Mouse (Mus musculus): ENCODE measurements at regions not wholly inside any gene's neighbourhood (a gene's known extent, or its start where the extent isn't known, plus 50 kb on each side); places are given as distances from the start of the nearest gene placed in this dataset.

- H3K9me3 ChIP-seq (replicated peaks; ENCODE audit: control insufficient read depth, low read length) = 0 out of 2 replicates have a peak, but pooled peaks cover 3% of the 10 kb centered on the region
- no peaks in the 10 kb centered on the region for H3K27me3 ChIP-seq (ENCODE audit: control insufficient read depth, insufficient read depth, low read length)
- H3K9ac ChIP-seq (ENCODE audit: low read length) = no peak overlapping the region
- WGBS = 77% methylated on average over 4 of the region's 4 CpGs
- no peak overlapping the region for H3K4me2 ChIP-seq (ENCODE audit: low read depth, low read length)
- no peak for ATAC-seq (replicated peaks; ENCODE audit: extremely low read depth, insufficient read depth, low FRiP score)
- no peak overlapping the region for H3K27ac ChIP-seq (ENCODE audit: low read length)
- H3K4me1 ChIP-seq (ENCODE audit: control insufficient read depth, insufficient read depth, low read length) = no peaks in the 10 kb centered on the region
- no peaks in the 10 kb centered on the region for H3K36me3 ChIP-seq (ENCODE audit: control insufficient read depth, insufficient read depth)
- H3K4me3 ChIP-seq (ENCODE audit: low read length) = no peak overlapping the region
Measured at GRCm38 (mm10) chr11:33061570-33061969, 85.6 kb downstream of the Fgf18 start.

DNA sequence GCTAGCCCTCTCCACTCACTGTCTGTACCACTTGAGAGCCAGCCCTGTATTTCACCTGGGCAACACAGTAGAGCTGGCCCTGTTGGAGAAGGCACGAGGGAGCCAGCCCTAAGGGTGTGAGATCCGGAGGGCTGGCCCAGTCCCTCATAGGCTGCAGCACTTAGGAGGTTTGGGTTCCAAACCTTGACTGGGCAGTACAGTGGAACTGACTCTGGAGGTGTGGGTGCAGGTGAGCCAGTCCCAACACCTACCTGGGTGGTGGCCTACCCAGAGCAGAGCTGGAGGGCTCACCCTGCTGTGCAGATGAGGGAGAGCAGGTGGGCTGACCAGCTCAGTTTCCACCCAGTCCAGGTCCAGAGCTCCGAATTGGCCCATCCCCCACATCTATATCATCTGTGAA, 86.8 kb downstream of the Fgf18 start:
- Histone ChIP-seq H3K27ac (ENCODE audit: low read length) (no peak overlapping the region), H3K4me2 (ENCODE audit: low read depth, low read length) (no peak overlapping the region), H3K9ac (ENCODE audit: low read length) (no peak overlapping the region), H3K27me3 (ENCODE audit: control insufficient read depth, insufficient read depth, low read length) (0 out of 2 replicates have a peak, but pooled peaks cover 3% of the 10 kb centered on the region), H3K36me3 (ENCODE audit: control insufficient read depth, insufficient read depth) (no peaks in the 10 kb centered on the region), H3K4me3 (ENCODE audit: low read length) (no peak overlapping the region), H3K9me3 (replicated peaks; ENCODE audit: control insufficient read depth, low read length) (0 out of 2 replicates have a peak, but pooled peaks cover 3% of the 10 kb centered on the region), H3K4me1 (ENCODE audit: control insufficient read depth, insufficient read depth, low read length) (no peaks in the 10 kb centered on the region)
- ATAC-seq (replicated peaks; ENCODE audit: extremely low read depth, insufficient read depth, low FRiP score) = no peak
- 55% methylated on average over 3 of the region's 3 CpGs for WGBS

- no peak overlapping the region for H3K4me3 ChIP-seq (ENCODE audit: low read length)
- ATAC-seq (replicated peaks; ENCODE audit: extremely low read depth, insufficient read depth, low FRiP score) = no peak
Measured at GRCm38 (mm10) chr11:33050216-33050615, 97.0 kb downstream of the Fgf18 start.

GRCm38 (mm10) chr11:33039854-33040792, 107.1 kb downstream of the Fgf18 start:
- H3K36me3 ChIP-seq (ENCODE audit: control insufficient read depth, insufficient read depth) = no peaks in the 10 kb centered on the region
- H3K4me2 ChIP-seq (ENCODE audit: low read depth, low read length) = no peak overlapping the region
- no peak for ATAC-seq (replicated peaks; ENCODE audit: extremely low read depth, insufficient read depth, low FRiP score)
- H3K4me1 ChIP-seq (ENCODE audit: control insufficient read depth, insufficient read depth, low read length) = no peaks in the 10 kb centered on the region
- H3K27ac ChIP-seq (ENCODE audit: low read length) = no peak overlapping the region
- H3K4me3 ChIP-seq (ENCODE audit: low read length) = no peak overlapping the region
- no peak overlapping the region for H3K9ac ChIP-seq (ENCODE audit: low read length)
- H3K27me3 ChIP-seq (ENCODE audit: control insufficient read depth, insufficient read depth, low read length) = no peaks in the 10 kb centered on the region
- H3K9me3 ChIP-seq (replicated peaks; ENCODE audit: control insufficient read depth, low read length) = no peaks in the 10 kb centered on the region
- WGBS = 75% methylated on average over 10 of the region's 10 CpGs

More at GRCm38 (mm10) chr11:33050216-33050615, 97.0 kb downstream of the Fgf18 start:
- 73% methylated on average over 12 of the region's 12 CpGs for WGBS
- H3K36me3 ChIP-seq (ENCODE audit: control insufficient read depth, insufficient read depth) = no peaks in the 10 kb centered on the region
- 0 out of 2 replicates have a peak, but pooled peaks cover 4% of the 10 kb centered on the region for H3K27me3 ChIP-seq (ENCODE audit: control insufficient read depth, insufficient read depth, low read length)
- H3K4me2 ChIP-seq (ENCODE audit: low read depth, low read length) = no peak overlapping the region
- H3K9me3 ChIP-seq (replicated peaks; ENCODE audit: control insufficient read depth, low read length) = no peaks in the 10 kb centered on the region
- no peaks in the 10 kb centered on the region for H3K4me1 ChIP-seq (ENCODE audit: control insufficient read depth, insufficient read depth, low read length)
- H3K27ac ChIP-seq (ENCODE audit: low read length) = no peak overlapping the region
- no peak overlapping the region for H3K9ac ChIP-seq (ENCODE audit: low read length)

- Histone ChIP-seq H3K9ac (ENCODE audit: low read length) (no peak overlapping the region), H3K4me2 (ENCODE audit: low read depth, low read length) (no peak overlapping the region), H3K4me1 (ENCODE audit: control insufficient read depth, insufficient read depth, low read length) (no peaks in the 10 kb centered on the region), H3K36me3 (ENCODE audit: control insufficient read depth, insufficient read depth) (no peaks in the 10 kb centered on the region), H3K27ac (ENCODE audit: low read length) (no peak overlapping the region), H3K9me3 (replicated peaks; ENCODE audit: control insufficient read depth, low read length) (no peaks in the 10 kb centered on the region), H3K27me3 (ENCODE audit: control insufficient read depth, insufficient read depth, low read length) (no peaks in the 10 kb centered on the region), H3K4me3 (ENCODE audit: low read length) (no peak overlapping the region)
- WGBS = 74% methylated on average over 4 of the region's 4 CpGs
- ATAC-seq (replicated peaks; ENCODE audit: extremely low read depth, insufficient read depth, low FRiP score) = no peak
Measured at GRCm38 (mm10) chr11:33036367-33036766, 110.8 kb downstream of the Fgf18 start.

GRCm38 (mm10) chr11:33028920-33029319, 118.3 kb downstream of the Fgf18 start:
- no peaks in the 10 kb centered on the region for H3K4me1 ChIP-seq (ENCODE audit: control insufficient read depth, insufficient read depth, low read length)
- no peak overlapping the region for H3K9ac ChIP-seq (ENCODE audit: low read length)
- ATAC-seq (replicated peaks; ENCODE audit: extremely low read depth, insufficient read depth, low FRiP score) = no peak
- no peak overlapping the region for H3K4me3 ChIP-seq (ENCODE audit: low read length)
- H3K9me3 ChIP-seq (replicated peaks; ENCODE audit: control insufficient read depth, low read length) = no peaks in the 10 kb centered on the region
- no peaks in the 10 kb centered on the region for H3K36me3 ChIP-seq (ENCODE audit: control insufficient read depth, insufficient read depth)
- H3K4me2 ChIP-seq (ENCODE audit: low read depth, low read length) = no peak overlapping the region
- no peak overlapping the region for H3K27ac ChIP-seq (ENCODE audit: low read length)
- H3K27me3 ChIP-seq (ENCODE audit: control insufficient read depth, insufficient read depth, low read length) = no peaks in the 10 kb centered on the region

DNA sequence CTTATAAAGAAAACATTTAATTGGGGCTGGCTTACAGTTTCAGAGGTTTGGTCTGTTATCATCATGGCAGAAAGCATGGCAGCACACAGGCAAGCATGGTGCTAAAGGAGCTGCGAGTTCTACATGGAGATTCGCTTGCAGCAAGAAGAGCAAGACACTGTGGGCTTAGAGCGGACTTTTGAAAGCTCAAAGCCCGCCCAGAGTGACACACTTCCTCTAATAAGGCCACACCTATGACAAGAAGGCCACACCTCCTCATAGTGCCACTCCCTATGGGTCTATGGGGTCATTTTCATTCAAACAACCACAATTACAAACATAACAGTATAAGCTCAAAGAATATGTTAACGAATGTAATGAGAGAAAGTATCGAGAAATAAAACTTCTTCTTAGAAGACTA, 120.1 kb downstream of the Fgf18 start:
- H3K27me3 ChIP-seq (ENCODE audit: control insufficient read depth, insufficient read depth, low read length) = no peaks in the 10 kb centered on the region
- H3K4me1 ChIP-seq (ENCODE audit: control insufficient read depth, insufficient read depth, low read length) = no peaks in the 10 kb centered on the region
- H3K4me2 ChIP-seq (ENCODE audit: low read depth, low read length) = no peak overlapping the region
- no peak overlapping the region for H3K27ac ChIP-seq (ENCODE audit: low read length)
- 0 out of 2 replicates have a peak, but pooled peaks cover 2% of the 10 kb centered on the region for H3K9me3 ChIP-seq (replicated peaks; ENCODE audit: control insufficient read depth, low read length)
- 95% methylated on average over 6 of the region's 6 CpGs for WGBS
- H3K9ac ChIP-seq (ENCODE audit: low read length) = no peak overlapping the region
- ATAC-seq (replicated peaks; ENCODE audit: extremely low read depth, insufficient read depth, low FRiP score) = no peak
- H3K36me3 ChIP-seq (ENCODE audit: control insufficient read depth, insufficient read depth) = no peaks in the 10 kb centered on the region
- H3K4me3 ChIP-seq (ENCODE audit: low read length) = no peak overlapping the region

- no peaks in the 10 kb centered on the region for H3K36me3 ChIP-seq (ENCODE audit: control insufficient read depth, insufficient read depth)
- 74% methylated on average over 17 of the region's 17 CpGs for WGBS
- H3K27me3 ChIP-seq (ENCODE audit: control insufficient read depth, insufficient read depth, low read length) = no peaks in the 10 kb centered on the region
- H3K4me2 ChIP-seq (ENCODE audit: low read depth, low read length) = no peak overlapping the region
- H3K4me3 ChIP-seq (ENCODE audit: low read length) = no peak overlapping the region
- 0 out of 2 replicates have a peak, but pooled peaks cover 4% of the 10 kb centered on the region for H3K4me1 ChIP-seq (ENCODE audit: control insufficient read depth, insufficient read depth, low read length)
- H3K9me3 ChIP-seq (replicated peaks; ENCODE audit: control insufficient read depth, low read length) = no peaks in the 10 kb centered on the region
- ATAC-seq (replicated peaks; ENCODE audit: extremely low read depth, insufficient read depth, low FRiP score) = peak; percentile 49; the same call in 1 of the 2 replicates
- 0 out of 2 replicates have a peak overlapping the region, but pooled peaks have one; percentile 14 for H3K9ac ChIP-seq (ENCODE audit: low read length)
- no peak overlapping the region for H3K27ac ChIP-seq (ENCODE audit: low read length)
Measured at GRCm38 (mm10) chr11:33013229-33014185, 133.7 kb downstream of the Fgf18 start.

Data from heart, embryonic 16.5 days (tissue).